Mouse (Mus musculus): ENCODE data around the gene Htra1.

GRCm38 (mm10) chr7:130982881-130983280 is 47.0 kb downstream of the Htra1 start:
- TF ChIP-seq CTCF (IDR thresholded peaks at IDR 0.05; ENCODE audit: borderline replicate concordance, insufficient read depth, low read length) (no peak), POLR2A (IDR thresholded peaks at IDR 0.05; ENCODE audit: low read depth, low read length) (no peak)

Data from embryonic fibroblast, embryonic 13.5 days (primary cell).